Mouse (Mus musculus) MEL (cell line): ENCODE measurements around the gene Unc119b. TPM values are rescaled to one million over a fixed set of nuclear protein-coding genes. Genes with fewer than 3 reads are reported as not detected.
"Not testable (repeated sequence)": the region's sequence is repeated elsewhere in the genome, so short reads cannot be mapped to it uniquely, and the experiment has no call there.

Experiments used
- DNase-seq: peaks from one replicate; pipeline ENCODE4 v3.0.0; 2011; ENCODE audit warnings: low read depth, low spot score
- H3K27ac ChIP-seq: 2 replicates; pipeline ENCODE4 v1.5.1; 2012; ENCODE audit warnings: low read depth, mild to moderate bottlenecking, control low read depth, low read length, moderate library complexity; ENCODE audit not compliant: control insufficient read depth
- H3K27me3 ChIP-seq, 2 experiments: fragments of 150-350 bp in 1 of 2; sonication (generic) in 1 of 2; 2 replicates each; pipeline ENCODE4 v1.6.1; 2012; ENCODE audit warnings: low read length in 2 of 2, mild to moderate bottlenecking in 2 of 2, improper control_type of control experiment in 1 of 2, moderate library complexity in 1 of 2; ENCODE audit not compliant: insufficient read depth in 2 of 2, control insufficient read depth in 1 of 2
- H3K36me3 ChIP-seq, 2 experiments: 2 replicates each; pipeline ENCODE4 v1.6.1; 2012 to 2014; ENCODE audit warnings: low read length in 2 of 2, improper control_type of control experiment in 1 of 2, inconsistent platforms in 1 of 2, mild to moderate bottlenecking in 1 of 2; ENCODE audit not compliant: insufficient read depth in 2 of 2, control insufficient read depth in 1 of 2
- H3K4me1 ChIP-seq, 2 experiments: fragments of 150-350 bp in 1 of 2; sonication (generic) in 1 of 2; 2 replicates each; pipeline ENCODE4 v1.6.1; 2012; ENCODE audit warnings: low read length in 2 of 2, improper control_type of control experiment in 1 of 2, mild to moderate bottlenecking in 1 of 2; ENCODE audit not compliant: insufficient read depth in 2 of 2, control insufficient read depth in 1 of 2
- H3K4me3 ChIP-seq, 2 experiments: fragments of 150-350 bp in 1 of 2; sonication (generic) in 1 of 2; 2 replicates each; pipeline ENCODE4 v1.5.1; 2012; ENCODE audit warnings: low read depth in 2 of 2, low read length in 2 of 2, mild to moderate bottlenecking in 2 of 2, moderate library complexity in 2 of 2, control low read depth in 1 of 2, improper control_type of control experiment in 1 of 2; ENCODE audit not compliant: control insufficient read depth in 1 of 2, insufficient read depth in 1 of 2
- H3K79me2 ChIP-seq: 2 replicates; pipeline ENCODE4 v1.6.1; 2012; ENCODE audit warnings: mild to moderate bottlenecking, low read length, moderate library complexity; ENCODE audit not compliant: control insufficient read depth, poor library complexity, insufficient read depth
- H3K9ac ChIP-seq: 2 replicates; pipeline ENCODE4 v1.6.1; 2012; ENCODE audit warnings: low read depth, mild to moderate bottlenecking, control low read depth, low read length, moderate library complexity; ENCODE audit not compliant: control insufficient read depth, poor library complexity, severe bottlenecking
- H3K9me3 ChIP-seq: fragments of 150-350 bp; sonication (generic); replicated peaks from 2 replicates; pipeline ENCODE4 v1.6.1; 2012; ENCODE audit warnings: mild to moderate bottlenecking, low read length, improper control_type of control experiment, moderate library complexity; ENCODE audit not compliant: insufficient read depth
- BHLHE40 ChIP-seq: IDR thresholded peaks from 2 replicates; pipeline ENCODE4 v1.6.1; 2012; ENCODE audit warnings: low read depth, mild to moderate bottlenecking, inconsistent platforms, low read length, improper control_type of control experiment, borderline replicate concordance
- CTCF ChIP-seq, 3 experiments: IDR thresholded peaks in 2 of 3; conservative IDR thresholded peaks in 1 of 3; 2 replicates each; pipeline ENCODE4 v1.5.1; 2011 to 2012; ENCODE audit warnings: low read length in 3 of 3, low read depth in 2 of 3, mild to moderate bottlenecking in 2 of 3, improper control_type of control experiment in 1 of 3, inconsistent platforms in 1 of 3, mixed read lengths in 1 of 3, moderate library complexity in 1 of 3; ENCODE audit not compliant: control insufficient read depth in 1 of 3, insufficient read depth in 1 of 3, poor library complexity in 1 of 3, severe bottlenecking in 1 of 3
- E2F4 ChIP-seq: IDR thresholded peaks from 2 replicates; pipeline ENCODE4 v1.6.1; 2011; ENCODE audit warnings: low read depth, low read length, improper control_type of control experiment, borderline replicate concordance
- ELF1 ChIP-seq: IDR thresholded peaks from 2 replicates; pipeline ENCODE4 v1.6.1; 2014; ENCODE audit warnings: low read depth, mild to moderate bottlenecking, inconsistent platforms, low read length, improper control_type of control experiment, moderate library complexity
- EP300 ChIP-seq, 2 experiments: IDR thresholded peaks; 2 replicates each; pipeline ENCODE4 v1.6.1; 2011; ENCODE audit warnings: improper control_type of control experiment in 2 of 2, low read length in 2 of 2, low read depth in 1 of 2, mild to moderate bottlenecking in 1 of 2
- ETS1 ChIP-seq: IDR thresholded peaks from 2 replicates; pipeline ENCODE4 v1.6.1; 2012; ENCODE audit warnings: low read depth, mild to moderate bottlenecking, inconsistent platforms, low read length, improper control_type of control experiment, moderate library complexity
- GABPA ChIP-seq: IDR thresholded peaks from 2 replicates; pipeline ENCODE4 v1.6.1; 2012; ENCODE audit warnings: low read depth, mild to moderate bottlenecking, inconsistent platforms, low read length, improper control_type of control experiment, moderate library complexity
- GATA1 ChIP-seq: IDR thresholded peaks from 2 replicates; pipeline ENCODE4 v1.6.1; 2011; ENCODE audit warnings: low read depth, low read length, improper control_type of control experiment
- HCFC1 ChIP-seq: IDR thresholded peaks from 2 replicates; pipeline ENCODE4 v1.6.1; 2012; ENCODE audit warnings: low read depth, mild to moderate bottlenecking, inconsistent platforms, low read length, improper control_type of control experiment, moderate library complexity
- JUND ChIP-seq: IDR thresholded peaks from 2 replicates; pipeline ENCODE4 v1.6.1; 2011; ENCODE audit warnings: low read depth, mild to moderate bottlenecking, improper control_type of control experiment, low read length
- MAFK ChIP-seq: IDR thresholded peaks from 2 replicates; pipeline ENCODE4 v1.6.1; 2011; ENCODE audit warnings: low read depth, mild to moderate bottlenecking, low read length, improper control_type of control experiment, borderline replicate concordance
- MAX ChIP-seq: IDR thresholded peaks from 2 replicates; pipeline ENCODE4 v1.6.1; 2011; ENCODE audit warnings: low read length, improper control_type of control experiment
- MEF2A ChIP-seq: IDR thresholded peaks from 2 replicates; pipeline ENCODE4 v1.6.1; 2014; ENCODE audit warnings: low read depth, mild to moderate bottlenecking, inconsistent platforms, low read length, improper control_type of control experiment; ENCODE audit not compliant: poor library complexity, insufficient replicate concordance, severe bottlenecking; ENCODE audit errors: extremely low read depth
- MXI1 ChIP-seq: IDR thresholded peaks from 2 replicates; pipeline ENCODE4 v1.6.1; 2011; ENCODE audit warnings: mild to moderate bottlenecking, low read depth, low read length, improper control_type of control experiment
- NELFE ChIP-seq: IDR thresholded peaks from 2 replicates; pipeline ENCODE4 v1.6.1; 2011; ENCODE audit warnings: low read depth, low read length, improper control_type of control experiment
- POLR2A ChIP-seq, 2 experiments: IDR thresholded peaks; 2 replicates each; pipeline ENCODE4 v1.6.1; 2011 to 2012; ENCODE audit warnings: low read length in 2 of 2, mild to moderate bottlenecking in 2 of 2, control low read depth in 1 of 2, improper control_type of control experiment in 1 of 2, low read depth in 1 of 2, moderate library complexity in 1 of 2; ENCODE audit not compliant: control insufficient read depth in 1 of 2, insufficient read depth in 1 of 2, poor library complexity in 1 of 2
- POLR2AphosphoS2 ChIP-seq: IDR thresholded peaks from 2 replicates; pipeline ENCODE4 v1.6.1; 2011; ENCODE audit warnings: low read length, improper control_type of control experiment
- POLR2AphosphoS5 ChIP-seq: IDR thresholded peaks from 2 replicates; pipeline ENCODE4 v1.6.1; 2012; ENCODE audit warnings: low read depth, borderline replicate concordance, mild to moderate bottlenecking, inconsistent platforms, low read length, moderate library complexity, mixed read lengths
- RAD21 ChIP-seq: IDR thresholded peaks from 2 replicates; pipeline ENCODE4 v1.6.1; 2011; ENCODE audit warnings: mild to moderate bottlenecking, low read depth, low read length, improper control_type of control experiment
- RCOR1 ChIP-seq: IDR thresholded peaks from 2 replicates; pipeline ENCODE4 v1.6.1; 2012; ENCODE audit warnings: low read depth, mild to moderate bottlenecking, inconsistent platforms, low read length, improper control_type of control experiment
- SIN3A ChIP-seq: IDR thresholded peaks from 2 replicates; pipeline ENCODE4 v1.6.1; 2012; ENCODE audit warnings: low read length, improper control_type of control experiment, inconsistent platforms
- SMC3 ChIP-seq: IDR thresholded peaks from 2 replicates; pipeline ENCODE4 v1.6.1; 2011; ENCODE audit warnings: low read depth, low read length, improper control_type of control experiment
- TAL1 ChIP-seq: IDR thresholded peaks from 2 replicates; pipeline ENCODE4 v1.6.1; 2012; ENCODE audit warnings: mild to moderate bottlenecking, inconsistent platforms, low read length, moderate library complexity, mixed read lengths
- TBP ChIP-seq: IDR thresholded peaks from 2 replicates; pipeline ENCODE4 v1.8.0; 2011; ENCODE audit warnings: low read depth, low read length, improper control_type of control experiment
- TCF12 ChIP-seq: IDR thresholded peaks from 2 replicates; pipeline ENCODE4 v1.6.1; 2014; ENCODE audit warnings: low read depth, mild to moderate bottlenecking, inconsistent platforms, low read length, improper control_type of control experiment, moderate library complexity
- USF1 ChIP-seq: IDR thresholded peaks from 2 replicates; pipeline ENCODE4 v1.6.1; 2014; ENCODE audit warnings: low read depth, mild to moderate bottlenecking, inconsistent platforms, low read length, improper control_type of control experiment, moderate library complexity
- ZC3H11A ChIP-seq: IDR thresholded peaks from 2 replicates; pipeline ENCODE4 v1.6.1; 2012; ENCODE audit warnings: low read depth, mild to moderate bottlenecking, inconsistent platforms, low read length, improper control_type of control experiment
- ZKSCAN1 ChIP-seq: IDR thresholded peaks from 2 replicates; pipeline ENCODE4 v1.6.1; 2012; ENCODE audit warnings: low read depth, mild to moderate bottlenecking, inconsistent platforms, low read length, improper control_type of control experiment, moderate library complexity
- ZMIZ1 ChIP-seq: IDR thresholded peaks from 2 replicates; pipeline ENCODE4 v1.6.1; 2012; ENCODE audit warnings: low read depth, mild to moderate bottlenecking, inconsistent platforms, low read length, improper control_type of control experiment, moderate library complexity
- ZNF384 ChIP-seq: IDR thresholded peaks from 2 replicates; pipeline ENCODE4 v1.6.1; 2012; ENCODE audit warnings: low read depth, mild to moderate bottlenecking, inconsistent platforms, low read length, improper control_type of control experiment
- polyA plus RNA-seq, 2 experiments: library from polyadenylated mRNA; stranded (reverse) in 1 of 2; unstranded in 1 of 2; fragments of >175 nt in 1 of 2; fragments of >200 nt in 1 of 2; gene quantifications; 2 replicates each; pipeline versions ENCODE4 v1.2.1 to v1.2.4; 2012; ENCODE audit warnings: low replicate concordance in 2 of 2, low read depth in 1 of 2; ENCODE audit not compliant: insufficient read length in 2 of 2, insufficient read depth in 1 of 2, missing spikeins in 1 of 2
- total RNA-seq: library from RNA; depleted of rRNA; stranded (reverse); fragments of 300-350 nt; gene quantifications from 2 replicates; pipeline ENCODE4 v1.2.3, GENCODE M21; 2012

Unc119b gene
- total and polyA plus RNA-seq, 3 experiments: 18.6 to 25.7 TPM; not detected in 1

DNA sequence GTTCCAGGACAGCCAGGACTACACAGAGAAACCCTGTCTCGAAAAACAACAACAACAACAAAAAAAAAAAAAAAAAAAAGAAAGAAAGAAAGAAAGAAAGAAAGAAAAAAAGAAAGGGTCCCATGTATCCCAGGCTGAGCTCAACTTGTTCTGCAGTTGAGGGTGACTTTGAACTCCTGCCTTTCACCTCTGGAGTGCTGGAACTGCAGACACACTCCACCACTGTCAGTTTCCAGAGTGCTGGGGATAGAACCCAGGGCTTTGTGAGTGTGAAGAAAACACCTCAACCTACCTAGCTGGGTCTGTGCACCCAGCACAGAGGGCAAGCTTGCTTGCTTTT, 27.1 kb upstream of the Unc119b start:
- not testable (repeated sequence) for H3K4me3 ChIP-seq, H3K9me3 ChIP-seq, H3K27ac ChIP-seq, H3K27me3 ChIP-seq, DNase-seq, H3K9ac ChIP-seq
- TF ChIP-seq ZNF384: peak; percentile 56; the same call in 1 of the 2 replicates
- Histone ChIP-seq H3K36me3 (peaks cover 0 to 17% of the 10 kb centered on the region in 2 experiments; a peak in 2 of 4 replicates), H3K4me1 (peaks cover 0 to 18% of the 10 kb centered on the region in 2 experiments; a peak in 2 of 4 replicates), H3K79me2 (peaks cover 21% of the 10 kb centered on the region)

DNA sequence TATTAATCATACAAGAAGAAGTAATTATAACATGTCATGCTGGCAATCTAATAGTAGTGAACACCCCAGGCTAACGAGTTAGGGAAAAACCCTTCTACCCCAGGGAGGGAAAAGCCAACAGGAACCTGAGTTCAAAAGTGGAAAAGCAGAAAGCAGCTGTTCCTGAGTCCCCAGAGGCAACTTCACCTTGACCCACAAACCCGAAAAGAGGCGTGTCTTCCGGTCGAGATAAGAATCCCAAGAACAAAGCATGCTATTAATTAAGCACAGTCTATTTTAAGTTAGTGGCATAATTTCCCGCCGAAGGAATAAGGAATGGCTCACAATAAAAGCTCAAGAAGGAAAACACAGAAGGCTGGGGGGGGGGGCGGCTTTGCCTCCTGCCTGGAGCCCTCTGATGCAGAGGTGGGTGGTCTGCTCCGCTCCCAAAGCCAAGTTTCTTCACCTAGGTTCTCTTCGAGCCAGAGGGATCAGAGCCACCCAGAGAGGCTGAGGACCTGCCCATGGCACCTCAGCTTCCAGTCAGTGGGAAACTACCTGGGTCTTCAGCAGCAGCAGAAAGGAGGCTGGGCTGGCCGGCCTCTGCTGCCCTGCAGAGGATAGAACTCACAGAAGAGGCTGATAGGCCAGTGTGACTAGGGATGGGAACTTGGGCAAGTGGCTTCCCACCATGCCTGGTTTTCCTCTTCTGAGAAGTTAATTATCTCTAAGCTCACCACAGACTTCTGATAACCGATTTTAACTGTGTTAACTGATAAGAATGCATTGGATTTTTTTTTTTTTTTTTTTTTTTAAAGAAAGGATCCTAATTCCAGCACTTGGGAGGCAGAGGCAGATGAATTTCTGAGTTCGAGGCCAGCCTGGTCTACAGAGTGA, 26.5 kb upstream of the Unc119b start:
- peaks cover 0 to 20% of the 10 kb centered on the region in 2 experiments; a peak in 2 of 4 replicates for H3K4me1 ChIP-seq
- TF ChIP-seq ZKSCAN1 (no peak), ZMIZ1 (no peak), ZC3H11A (no peak), HCFC1 (no peak), EP300 (IDR thresholded peaks at IDR 0.05; ENCODE audit: low read depth in 1 of 2, low read length in 2 of 2) (peak; percentile 21 to 47; a peak in 2 of 4 replicates), E2F4 (no peak), BHLHE40 (no peak), ELF1 (peak; percentile 50; the same call in 1 of the 2 replicates), MAX (no peak), POLR2AphosphoS2 (no peak), TAL1 (no peak), MAFK (no peak), RAD21 (no peak), ETS1 (peak; percentile 70), GATA1 (peak; percentile 82), POLR2AphosphoS5 (no peak), TCF12 (peak; percentile 51; the same call in 1 of the 2 replicates), POLR2A (IDR thresholded peaks at IDR 0.05; ENCODE audit: control insufficient read depth in 1 of 2, insufficient read depth in 1 of 2, low read depth in 1 of 2, low read length in 2 of 2, poor library complexity in 1 of 2) (peak in 1 of 2 experiments; percentile 46; a peak in 1 of 4 replicates), SIN3A (0 out of 2 replicates have a peak, but pooled peaks have one; percentile 55), SMC3 (no peak), MEF2A (0 out of 2 replicates have a peak, but pooled peaks have one; percentile 34), JUND (no peak), ZNF384 (peak; percentile 91), RCOR1 (peak; percentile 31; the same call in 1 of the 2 replicates), TBP (peak; percentile 47; the same call in 1 of the 2 replicates), USF1 (no peak), CTCF (IDR thresholded peaks at IDR 0.05 in 2 of 3, conservative IDR thresholded peaks at IDR 0.05 in 1 of 3; ENCODE audit: control insufficient read depth in 1 of 3, insufficient read depth in 1 of 3, low read depth in 2 of 3, low read length in 3 of 3, poor library complexity in 1 of 3, severe bottlenecking in 1 of 3) (no peak), MXI1 (peak; percentile 38; the same call in 1 of the 2 replicates), GABPA (no peak), NELFE (no peak; the same call in 1 of the 2 replicates)

More for the DNA sequence above, 26.5 kb upstream of the Unc119b start:
- H3K27ac ChIP-seq: peak overlapping the region; percentile 91
- H3K9me3 ChIP-seq: no peaks in the 10 kb centered on the region
- no peaks in the 10 kb centered on the region for H3K27me3 ChIP-seq
- DNase-seq: peak; percentile 82
- peak overlapping the region; percentile 90 for H3K9ac ChIP-seq
- H3K79me2 ChIP-seq: peaks cover 27% of the 10 kb centered on the region
- H3K4me3 ChIP-seq: peak overlapping the region; percentile 57
- H3K36me3 ChIP-seq: peaks cover 0 to 19% of the 10 kb centered on the region in 2 experiments; a peak in 2 of 4 replicates
